Mouse (Mus musculus): ENCODE results near the gene Gpr107.

Gene Gpr107

DNA sequence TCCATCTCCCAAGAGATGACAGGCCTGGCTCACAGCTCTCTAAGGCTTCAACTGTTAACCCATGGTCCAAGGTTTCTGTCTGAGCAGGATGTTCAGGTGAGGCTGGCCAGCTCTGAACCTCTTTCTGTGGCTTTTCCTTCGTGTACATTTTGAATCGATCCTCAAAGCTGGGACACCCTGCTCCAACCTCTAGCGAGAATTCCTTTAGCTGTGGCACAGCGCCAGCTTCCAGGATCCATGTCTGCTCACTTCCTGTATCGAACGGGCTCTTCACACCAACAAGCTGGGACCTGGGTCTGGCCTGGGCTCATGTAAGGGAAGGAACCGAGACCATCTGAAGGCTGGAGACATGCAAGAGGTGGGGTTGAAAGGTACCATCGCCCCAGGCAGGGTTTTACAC is 92.1 kb downstream of the Gpr107 start:
- no peak for DNase-seq (ENCODE audit: low read depth in 2 of 2, low spot score in 2 of 2)

GRCm38 (mm10) chr2:31245051-31245450 is 92.9 kb downstream of the Gpr107 start:
- DNase-seq (ENCODE audit: low read depth in 2 of 2, low spot score in 2 of 2), result no peak

DNA sequence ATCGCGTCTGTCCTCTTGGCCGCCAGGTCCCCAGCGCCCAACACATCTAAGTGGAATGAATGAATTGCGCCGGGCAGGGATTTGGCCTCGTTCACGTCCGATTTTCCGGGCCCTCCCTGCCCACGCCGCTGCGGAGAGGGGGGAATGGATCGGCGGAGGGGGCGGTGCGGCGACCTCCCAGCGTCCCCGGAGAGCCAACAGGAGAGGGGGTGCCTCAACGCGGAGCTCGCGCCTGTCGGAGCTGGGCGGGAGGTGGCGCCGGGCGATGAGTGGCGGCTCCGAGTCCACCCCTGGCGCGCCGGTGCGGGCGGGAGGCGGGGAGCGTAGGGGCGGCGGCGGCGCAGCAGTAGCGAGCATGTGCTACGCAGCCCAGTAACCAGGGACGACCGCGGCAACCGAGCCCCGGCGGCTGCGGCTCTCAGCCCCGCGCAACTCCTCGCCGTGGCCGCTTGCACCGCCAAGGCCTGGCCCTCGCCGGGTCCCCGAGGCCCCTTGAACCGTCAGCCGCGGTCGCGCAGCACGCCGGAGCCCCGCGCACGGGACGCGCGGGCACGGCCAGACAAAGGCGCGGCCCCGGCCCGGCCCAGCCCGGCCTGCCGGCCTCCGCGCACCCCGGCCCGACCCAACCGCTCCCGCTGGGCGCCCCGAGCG is 93.5 kb downstream of the Gpr107 start, which contains the start of gene Ncs1:
TSS of gene Ncs1 (plus strand) at position 333 of the 651 bp plus-strand sequence.
- peak in 1 of 2 experiments; percentile 12 for DNase-seq (ENCODE audit: low read depth in 2 of 2, low spot score in 2 of 2)

- peak in 1 of 2 experiments; percentile 5 for DNase-seq (ENCODE audit: low read depth in 2 of 2, low spot score in 2 of 2)
These were observed 94.3 kb downstream of the Gpr107 start for GRCm38 (mm10) chr2:31246251-31246971.

DNA sequence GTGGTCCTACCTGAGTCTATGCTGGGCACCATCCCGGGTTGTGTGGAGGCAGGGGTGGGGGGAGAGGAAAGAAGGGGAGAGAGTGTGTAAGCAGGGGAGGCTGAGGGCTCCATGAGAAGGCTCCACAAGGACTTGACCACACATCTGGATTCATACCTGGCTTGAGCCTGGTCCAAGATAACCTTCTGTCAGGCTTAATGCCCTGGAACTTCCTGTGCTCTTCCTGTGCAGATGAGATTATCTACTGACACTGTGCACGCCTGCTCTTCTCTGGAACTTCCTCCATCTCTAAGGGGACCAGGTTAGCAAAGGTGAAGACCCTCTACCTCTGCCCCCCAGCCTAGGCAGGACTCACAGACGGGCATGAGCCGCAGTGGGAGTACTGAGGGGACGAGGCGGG is 96.7 kb downstream of the Gpr107 start:
- DNase-seq (ENCODE audit: low read depth in 2 of 2, low spot score in 2 of 2), result no peak

DNA sequence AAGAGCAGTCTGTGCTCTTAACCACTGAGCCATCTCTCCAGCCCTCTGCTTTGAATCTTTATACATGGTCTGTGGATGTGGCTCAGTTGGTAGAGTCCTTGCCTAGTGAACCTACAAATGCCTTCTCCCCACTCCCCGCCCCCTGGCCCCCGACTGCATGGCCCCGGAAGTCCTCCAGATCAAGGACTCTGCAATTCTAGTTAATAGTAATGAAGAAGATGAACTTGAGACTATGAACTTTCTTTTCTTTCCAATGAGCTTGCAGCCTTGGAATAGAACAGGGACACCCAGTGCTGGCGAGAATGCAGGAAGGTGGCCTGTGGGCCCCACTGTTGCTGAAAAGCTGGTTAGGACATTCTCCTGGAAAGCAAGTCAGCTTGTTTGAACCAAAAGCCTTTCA is 100.1 kb downstream of the Gpr107 start:
- DNase-seq (ENCODE audit: low read depth in 2 of 2, low spot score in 2 of 2), result no peak

- DNase-seq (ENCODE audit: low read depth in 2 of 2, low spot score in 2 of 2), result no peak
These were observed 101.3 kb downstream of the Gpr107 start for GRCm38 (mm10) chr2:31253463-31253862.

- DNase-seq (ENCODE audit: low read depth in 2 of 2, low spot score in 2 of 2), result no peak
These were observed 102.7 kb downstream of the Gpr107 start for GRCm38 (mm10) chr2:31254806-31255205.

DNA sequence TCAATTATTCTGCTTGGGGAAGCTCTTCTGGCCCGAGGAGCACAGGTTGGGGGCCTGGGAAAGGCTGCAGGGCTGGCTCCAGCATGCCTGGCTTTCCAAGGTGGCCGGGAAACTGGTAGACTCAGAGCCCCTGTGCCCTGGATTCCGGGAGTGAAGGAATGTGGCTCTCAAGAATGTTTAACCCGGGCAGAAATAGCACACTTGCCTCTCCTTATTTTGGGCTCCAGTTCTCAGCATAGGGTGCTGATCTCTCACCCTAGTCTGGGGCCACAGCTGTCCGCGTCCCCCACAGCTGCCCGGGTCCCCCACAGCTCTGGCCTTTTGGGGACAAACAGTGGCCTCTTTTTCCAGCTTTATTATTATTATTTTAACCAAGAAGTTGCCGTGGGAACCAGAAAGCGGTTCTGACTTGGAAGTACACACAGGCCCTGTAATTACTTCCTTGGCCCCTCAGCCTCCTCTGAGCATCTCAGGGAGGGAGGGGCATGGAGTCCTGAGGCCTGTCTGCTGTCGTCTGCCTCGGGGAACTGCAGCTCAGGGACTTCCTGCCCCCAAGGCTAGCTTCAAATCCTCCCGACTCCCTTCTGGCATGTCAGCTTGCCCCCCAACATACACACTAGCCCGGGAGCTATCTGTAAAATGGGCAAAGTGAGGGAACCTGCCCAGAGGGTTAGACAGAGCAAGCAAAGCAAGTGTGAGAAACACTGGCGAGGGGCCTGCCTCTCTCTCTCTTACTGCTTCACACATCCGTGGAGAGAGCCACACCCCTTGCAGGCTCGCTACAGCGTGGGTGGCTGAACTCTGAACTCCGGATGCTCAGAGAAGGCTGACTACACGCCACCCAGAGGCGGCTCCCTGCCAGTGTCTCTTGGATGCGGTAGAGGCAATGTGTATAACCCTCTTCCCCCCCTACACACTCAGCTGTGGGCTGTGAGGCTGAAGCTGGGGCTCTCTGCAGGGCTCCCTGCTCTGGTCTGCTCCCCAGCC is 104.1 kb downstream of the Gpr107 start:
- peak; percentile 78 to 87 for DNase-seq (ENCODE audit: low read depth in 2 of 2, low spot score in 2 of 2)

- DNase-seq (ENCODE audit: low read depth in 2 of 2, low spot score in 2 of 2), result no peak
These were observed 105.0 kb downstream of the Gpr107 start for GRCm38 (mm10) chr2:31257096-31257495.

DNA sequence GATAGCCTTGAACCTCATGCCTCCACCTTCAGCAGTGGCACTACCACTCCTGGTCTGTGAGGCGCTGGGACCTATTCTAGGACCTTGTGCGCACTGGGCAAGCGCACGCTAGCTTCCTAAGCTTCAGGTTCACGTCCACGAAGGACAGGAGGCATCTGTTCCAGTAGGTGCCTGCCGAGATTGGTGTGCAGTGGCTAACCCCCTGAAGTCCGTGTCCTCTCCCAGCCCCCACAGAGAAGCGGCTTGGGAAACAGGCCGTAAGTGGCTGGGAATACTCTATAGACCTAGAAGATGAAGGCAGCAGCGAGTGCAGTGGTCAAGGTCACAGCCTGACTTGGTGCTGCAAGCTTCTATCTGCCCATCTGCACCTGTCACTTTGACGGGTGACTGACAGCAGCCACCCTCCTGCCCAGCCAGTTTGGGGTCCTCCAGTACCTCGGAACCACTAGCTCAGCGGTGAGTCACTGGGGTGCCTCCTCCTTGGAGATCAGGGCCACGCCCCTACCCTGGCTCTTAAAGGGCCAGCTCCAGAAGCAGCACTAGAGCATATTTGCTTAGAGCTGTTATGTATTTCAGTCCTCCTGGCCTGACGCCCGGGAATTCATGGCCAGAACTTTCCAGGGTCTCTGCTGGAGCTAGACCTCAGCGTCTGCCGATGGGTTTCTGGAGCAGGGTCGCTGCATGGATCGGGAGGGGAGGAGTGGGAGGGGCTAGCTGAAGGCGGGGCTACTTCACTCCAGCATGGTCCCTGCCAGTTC is 106.7 kb downstream of the Gpr107 start:
- peak; percentile 29 to 50 for DNase-seq (ENCODE audit: low read depth in 2 of 2, low spot score in 2 of 2)

GRCm38 (mm10) chr2:31259367-31259920 is 107.3 kb downstream of the Gpr107 start:
- DNase-seq (ENCODE audit: low read depth in 2 of 2, low spot score in 2 of 2), result no peak

DNA sequence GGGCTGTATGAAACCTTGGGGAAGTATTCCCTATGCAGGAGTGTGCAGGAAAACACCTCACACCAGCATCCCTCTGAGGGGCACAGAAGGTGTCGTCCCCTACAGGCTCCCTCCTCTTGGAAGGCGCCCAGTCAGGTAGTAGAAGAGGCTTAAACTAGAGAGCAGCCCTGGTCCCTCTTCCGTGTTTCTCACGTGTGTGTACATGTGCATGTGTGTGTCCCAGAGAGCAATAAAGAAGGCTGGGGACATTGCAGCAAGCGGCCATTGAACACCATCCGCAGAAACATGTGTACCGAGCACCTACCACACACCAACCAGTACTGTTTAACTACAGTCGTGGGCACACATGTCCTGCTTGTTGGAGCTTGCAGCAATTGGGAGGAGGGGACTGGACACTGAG is 108.4 kb downstream of the Gpr107 start:
- no peak for DNase-seq (ENCODE audit: low read depth in 2 of 2, low spot score in 2 of 2)

GRCm38 (mm10) chr2:31263039-31263461 is 110.9 kb downstream of the Gpr107 start:
- no peak for DNase-seq (ENCODE audit: low read depth in 2 of 2, low spot score in 2 of 2)

DNA sequence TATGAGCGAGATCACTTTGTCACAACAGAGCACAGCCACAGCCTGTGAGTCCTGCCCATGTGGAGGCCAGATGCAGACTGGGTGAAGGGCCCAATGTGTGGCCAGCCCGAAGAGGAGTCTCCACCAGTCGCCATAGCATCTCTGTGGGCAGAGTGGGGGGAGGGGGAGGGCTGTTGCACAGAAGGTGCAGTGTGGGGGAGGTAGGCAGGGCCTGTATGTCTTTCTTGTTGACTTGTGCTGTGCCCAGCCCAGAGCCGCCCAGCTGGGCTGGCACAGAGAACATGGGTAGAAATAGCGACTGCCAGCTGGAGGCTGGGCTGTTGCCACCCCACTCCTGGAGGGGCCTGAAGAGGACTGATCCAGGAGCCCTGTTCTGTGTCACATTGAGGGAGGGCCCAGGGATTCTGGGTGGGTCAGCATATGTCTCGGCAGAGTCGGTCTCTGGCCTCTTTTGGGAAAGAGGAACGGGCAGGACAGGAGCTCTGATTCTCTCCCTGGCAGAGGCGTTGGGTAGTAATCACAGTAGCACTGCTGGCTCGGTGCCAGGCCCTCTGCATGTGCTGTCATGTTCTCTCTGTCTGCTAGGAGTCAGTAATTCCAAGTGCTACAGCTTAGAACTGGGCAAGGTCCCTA is 111.7 kb downstream of the Gpr107 start:
- DNase-seq (ENCODE audit: low read depth in 2 of 2, low spot score in 2 of 2), result no peak

GRCm38 (mm10) chr2:31267447-31267846 is 115.3 kb downstream of the Gpr107 start:
- no peak for DNase-seq (ENCODE audit: low read depth in 2 of 2, low spot score in 2 of 2)
